Mouse (Mus musculus): ENCODE results near the gene Fam131c. TPM values are rescaled to one million over a fixed set of nuclear protein-coding genes. Genes with fewer than 3 reads are reported as not detected.

The Fam131c gene
- polyA plus RNA-seq (2012; rRNA removed): 44.2 and 47.9 TPM in 2 replicates

DNA sequence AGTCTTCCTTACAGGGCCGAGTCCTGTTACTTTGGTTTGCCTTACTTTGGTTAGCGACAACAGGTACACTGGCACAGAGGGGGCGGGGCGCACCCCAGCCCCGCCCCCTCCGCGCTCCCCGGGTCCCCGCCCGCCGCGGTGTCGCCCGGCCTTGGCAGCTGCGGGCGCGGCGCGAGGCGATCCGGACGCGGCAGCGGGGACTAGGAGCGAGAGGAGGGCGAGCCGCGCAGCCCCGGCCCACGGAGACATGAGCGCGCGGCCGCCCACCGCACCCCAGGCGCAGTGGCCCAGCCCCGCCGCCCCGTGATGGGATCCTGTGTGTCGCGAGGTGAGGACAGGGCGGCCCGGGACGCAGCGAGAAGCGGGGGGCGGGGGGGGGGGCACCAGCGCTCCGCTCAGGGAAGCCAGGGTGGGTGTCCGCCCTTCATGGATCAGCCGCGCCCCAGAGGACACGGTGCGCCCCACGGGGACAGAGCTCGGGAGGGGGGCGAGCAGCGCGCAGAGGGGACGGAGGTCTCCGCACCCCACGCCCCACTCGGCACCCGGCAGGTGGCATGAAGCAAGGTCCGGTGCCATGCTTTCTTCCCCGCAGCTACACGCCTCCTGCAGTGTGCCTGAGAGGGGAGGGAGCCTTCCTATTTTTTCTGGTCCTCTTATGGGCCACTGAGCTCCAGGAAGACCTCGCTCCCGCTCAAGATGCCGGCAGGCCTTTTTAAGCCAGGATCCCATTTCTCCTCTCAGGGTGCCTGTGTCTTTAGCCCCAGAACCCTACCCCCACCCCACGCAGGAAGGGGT, at the start of gene Fam131c:
Gene Fam131c, plus strand, starts transcription at position 224 of the 795 bp plus-strand sequence.

DNA sequence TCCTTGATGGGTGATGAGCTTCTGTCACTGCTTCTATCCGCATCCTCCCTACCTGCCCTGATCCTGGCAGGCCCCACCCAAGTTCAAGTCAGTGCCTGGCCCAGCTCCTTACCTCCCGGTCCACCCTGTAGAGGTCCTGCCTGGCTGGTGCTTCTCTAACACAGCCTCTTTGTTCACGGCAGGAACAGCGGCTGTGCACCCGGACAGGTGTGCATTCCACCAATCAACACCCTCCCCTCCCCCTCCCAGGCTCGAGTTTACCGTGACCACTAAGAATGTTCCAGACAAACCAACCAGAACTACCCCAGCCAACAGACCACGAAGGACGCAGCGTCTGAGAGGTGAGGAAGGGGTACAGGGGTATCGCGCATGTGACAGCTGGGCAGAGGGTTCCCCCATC, 30.5 kb downstream of the Fam131c start, which contains the start of gene Clcnka:
Gene Clcnka, minus strand, starts transcription at position 180 of the 400 bp plus-strand sequence.

DNA sequence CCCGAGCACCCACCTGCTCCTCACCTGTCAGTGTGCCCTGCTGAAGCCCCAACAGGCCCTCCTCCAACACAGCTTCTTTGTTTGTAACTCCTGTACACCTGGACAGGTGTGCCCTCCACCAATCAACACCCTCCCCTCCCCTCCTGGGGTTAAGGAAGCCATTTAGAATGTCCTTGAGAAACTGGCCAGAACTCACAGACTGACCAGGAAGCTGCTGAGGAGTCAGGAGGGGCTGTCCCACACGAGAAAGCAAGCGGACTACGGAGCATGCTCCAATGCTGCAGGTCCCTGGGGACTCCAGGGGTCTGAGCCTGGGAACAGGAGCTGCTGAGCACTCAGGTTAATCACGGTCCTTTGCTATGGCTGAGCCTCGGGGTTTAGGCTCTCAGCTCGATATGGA, 47.9 kb downstream of the Fam131c start, which contains the start of gene Clcnkb:
Gene Clcnkb, minus strand, starts transcription at position 91 of the 400 bp plus-strand sequence.

DNA sequence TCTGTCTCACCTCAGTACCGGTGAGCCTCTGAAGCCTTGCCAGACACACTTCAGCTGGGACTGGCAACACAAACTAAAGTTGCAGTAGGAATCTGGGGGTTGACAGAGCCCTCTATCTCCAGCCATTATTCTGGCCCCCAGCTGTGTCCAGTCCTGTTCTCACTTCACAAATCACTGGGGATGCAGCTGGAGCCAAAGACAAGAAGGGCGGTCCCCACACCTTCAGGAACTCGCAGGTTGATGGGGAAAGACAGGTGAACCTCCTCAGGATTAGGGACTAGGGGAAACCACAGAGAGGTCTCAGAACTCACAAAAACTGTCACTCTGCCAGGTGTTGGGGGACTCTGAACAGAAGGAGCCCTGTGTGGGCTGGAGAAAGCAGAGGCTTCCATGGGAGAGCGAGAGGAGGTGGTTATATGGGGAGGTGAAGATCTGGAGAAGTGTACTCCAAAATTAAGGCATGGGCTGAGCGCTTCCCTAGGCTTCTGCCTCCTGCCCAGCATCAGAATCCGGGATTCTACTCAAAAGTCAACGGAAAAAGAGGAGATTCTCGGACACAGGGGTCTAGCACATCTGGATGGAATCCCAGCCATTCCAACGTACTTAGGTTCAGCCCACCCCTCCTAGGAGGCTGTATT, 52.3 kb downstream of the Fam131c start, which contains the start of gene Hspb7:
Gene Hspb7, plus strand, starts transcription at position 588 of the 638 bp plus-strand sequence.

Other genes with a start within 250 kb of the Fam131c start
- gene Szrd1, start 228.4 kb upstream of the Fam131c start, polyA plus RNA-seq (2012; rRNA removed): 28.0 and 28.2 TPM in 2 replicates
- 24.4 and 25.2 TPM in 2 replicates for gene Fbxo42, start 220.3 kb upstream of the Fam131c start, polyA plus RNA-seq (2012; rRNA removed)
- 5.0 and 5.1 TPM in 2 replicates for gene Rsg1, start 154.3 kb upstream of the Fam131c start, polyA plus RNA-seq (2012; rRNA removed)
- gene Arhgef19, start 128.7 kb upstream of the Fam131c start, polyA plus RNA-seq (2012; rRNA removed): 0.80 and 1.3 TPM in 2 replicates
- gene Epha2, start 67.0 kb upstream of the Fam131c start, polyA plus RNA-seq (2012; rRNA removed): 2.2 and 2.3 TPM in 2 replicates
- 0.08 and 0.11 TPM in 2 replicates for gene Clcnka, start 30.5 kb downstream of the Fam131c start, polyA plus RNA-seq (2012; rRNA removed)
- 0.03 and 0.19 TPM in 2 replicates for gene Clcnkb, start 47.8 kb downstream of the Fam131c start, polyA plus RNA-seq (2012; rRNA removed)
- 0.58 and 1.4 TPM in 2 replicates for gene Hspb7, start 52.6 kb downstream of the Fam131c start, polyA plus RNA-seq (2012; rRNA removed)
- 4.1 TPM in 2 replicates for gene Srarp, start 67.9 kb downstream of the Fam131c start, polyA plus RNA-seq (2012; rRNA removed)
- 51.1 and 51.6 TPM in 2 replicates for gene Zbtb17, start 76.4 kb downstream of the Fam131c start, polyA plus RNA-seq (2012; rRNA removed)
- 8.9 and 11.6 TPM in 2 replicates for gene Spen, start 170.4 kb downstream of the Fam131c start, polyA plus RNA-seq (2012; rRNA removed)
- gene Fblim1, start 237.9 kb downstream of the Fam131c start, polyA plus RNA-seq (2012; rRNA removed): 29.3 and 29.4 TPM in 2 replicates

All from central nervous system, embryonic 18 days (tissue).